Mouse (Mus musculus) embryonic facial prominence, embryonic 10.5 days (tissue): ENCODE results near the gene Vmn2r95. TPM values are rescaled to one million over a fixed set of nuclear protein-coding genes. Genes with fewer than 3 reads are reported as not detected.
"Not testable (repeated sequence)": the region's sequence is repeated elsewhere in the genome, so short reads cannot be mapped to it uniquely, and the experiment has no call there.

Experiments used
- DNase-seq: peaks from one replicate; pipeline ENCODE4 v3.0.0-alpha.2; 2017; ENCODE audit warnings: low spot score
- H3K27ac ChIP-seq: fragments of 300-500 bp; sonication (generic); replicated peaks from 2 replicates; pipeline ENCODE4 v1.5.1; 2016; ENCODE audit warnings: mild to moderate bottlenecking
- H3K27me3 ChIP-seq: fragments of 300-500 bp; sonication (generic); replicated peaks from 2 replicates; pipeline ENCODE4 v1.6.1; 2016; ENCODE audit warnings: low read depth, mild to moderate bottlenecking; ENCODE audit not compliant: poor library complexity, severe bottlenecking
- H3K36me3 ChIP-seq: fragments of 300-500 bp; sonication (generic); replicated peaks from 2 replicates; pipeline ENCODE4 v1.6.1; 2016; ENCODE audit warnings: mild to moderate bottlenecking, moderate library complexity
- H3K4me1 ChIP-seq: fragments of 300-500 bp; sonication (generic); 2 replicates; pipeline ENCODE4 v1.6.1; 2016
- H3K4me3 ChIP-seq: fragments of 300-500 bp; sonication (generic); 2 replicates; pipeline ENCODE4 v1.5.1; 2016; ENCODE audit warnings: mild to moderate bottlenecking, moderate library complexity
- H3K9me3 ChIP-seq: fragments of 300-500 bp; sonication (generic); 2 replicates; pipeline ENCODE4 v1.6.1; 2016; ENCODE audit warnings: mild to moderate bottlenecking
- WGBS: fragments of 180-500 bp; shearing (Covaris S2); methylation state at CpG from one replicate; pipeline ENCODE4 v1.1.7; 2016; 5-methylcytosine and 5-hydroxymethylcytosine counted together
- polyA plus RNA-seq: library from polyadenylated mRNA; unstranded; fragments of >200 nt; fragmentation: Nextera tagmentation; extraction: Ambion mirVana; gene quantifications from 2 replicates; pipeline ENCODE4 v1.2.1, GENCODE M21; 2016

The Vmn2r95 gene
- polyA plus RNA-seq: not detected in 2 replicates

- 33% methylated on average over 1 of the region's 1 CpGs for WGBS
- DNase-seq: no peak
- 0 out of 2 replicates have a peak, but pooled peaks cover 7% of the 10 kb centered on the region for H3K9me3 ChIP-seq
- H3K36me3 ChIP-seq: no peaks in the 10 kb centered on the region
- no peak within 1 kb of the TSS for H3K4me3 ChIP-seq
- no peaks in the 10 kb centered on the region for H3K27me3 ChIP-seq
- no peaks in the 10 kb centered on the region for H3K4me1 ChIP-seq
- H3K27ac ChIP-seq: no peak within 1 kb of the TSS
These were observed at the start of gene Vmn2r95 for GRCm38 (mm10) chr17:18423778-18424177. TSS of gene Vmn2r95 (plus strand) at chr17:18424078.

- H3K4me1 ChIP-seq: no peaks in the 10 kb centered on the region
- no peak for DNase-seq
- H3K27ac ChIP-seq: no peak overlapping the region
- H3K27me3 ChIP-seq: no peaks in the 10 kb centered on the region
- peaks cover 17% of the 10 kb centered on the region; the same call in 1 of the 2 replicates for H3K9me3 ChIP-seq
- H3K36me3 ChIP-seq: no peaks in the 10 kb centered on the region
- WGBS: 78% methylated on average over 3 of the region's 3 CpGs
- H3K4me3 ChIP-seq: no peak overlapping the region
These were observed 31.8 kb downstream of the Vmn2r95 start for GRCm38 (mm10) chr17:18455619-18456140.

GRCm38 (mm10) chr17:18458126-18458634, 34.3 kb downstream of the Vmn2r95 start:
- not testable (repeated sequence) for H3K27me3 ChIP-seq, DNase-seq, H3K36me3 ChIP-seq, H3K4me3 ChIP-seq, H3K27ac ChIP-seq, H3K4me1 ChIP-seq
- WGBS: 88% methylated on average over 3 of the region's 3 CpGs
- H3K9me3 ChIP-seq: peaks cover 26% of the 10 kb centered on the region; the same call in 1 of the 2 replicates

GRCm38 (mm10) chr17:18462695-18463094, 38.8 kb downstream of the Vmn2r95 start:
- no peak for DNase-seq
- peaks cover 21% of the 10 kb centered on the region for H3K9me3 ChIP-seq
- H3K27ac ChIP-seq: no peak overlapping the region
- no peaks in the 10 kb centered on the region for H3K27me3 ChIP-seq
- no peaks in the 10 kb centered on the region for H3K4me1 ChIP-seq
- no peak overlapping the region for H3K4me3 ChIP-seq
- no peaks in the 10 kb centered on the region for H3K36me3 ChIP-seq

- Histone ChIP-seq H3K27me3 (no peaks in the 10 kb centered on the region), H3K27ac (no peak overlapping the region), H3K4me1 (no peaks in the 10 kb centered on the region), H3K36me3 (no peaks in the 10 kb centered on the region), H3K9me3 (peaks cover 19% of the 10 kb centered on the region; the same call in 1 of the 2 replicates), H3K4me3 (no peak overlapping the region)
- WGBS: 68% methylated on average over 1 of the region's 1 CpGs
- no peak for DNase-seq
These were observed 56.0 kb downstream of the Vmn2r95 start for GRCm38 (mm10) chr17:18479885-18480284.

Other genes with a start within 250 kb of the Vmn2r95 start
- not detected in 2 replicates for gene Vmn2r94, start 146.3 kb upstream of the Vmn2r95 start, polyA plus RNA-seq
- gene Vmn2r93, start 126.0 kb upstream of the Vmn2r95 start, polyA plus RNA-seq: not detected in 2 replicates
- gene Vmn2r96, start 149.1 kb downstream of the Vmn2r95 start, polyA plus RNA-seq: not detected in 2 replicates